Mouse (Mus musculus) neural tube, embryonic 15.5 days (tissue): Measurements from ENCODE around the gene Baiap2. TPM values are rescaled to one million over a fixed set of nuclear protein-coding genes. Genes with fewer than 3 reads are reported as not detected.

Experiments used
- ATAC-seq: fragments of 200-750 bp; cut with Nextera tagmentation; 2 replicates; pipeline ENCODE4 v1.8.0; 2017; ENCODE audit warnings: mild to moderate bottlenecking, moderate TSS enrichment, moderate library complexity; ENCODE audit not compliant: low FRiP score
- H3K27ac ChIP-seq: fragments of 300-500 bp; sonication (generic); replicated peaks from 2 replicates; pipeline ENCODE4 v1.5.1; 2015; ENCODE audit warnings: mild to moderate bottlenecking, inconsistent platforms
- H3K27me3 ChIP-seq: fragments of 300-500 bp; sonication (generic); replicated peaks from 2 replicates; pipeline ENCODE4 v1.6.1; 2015; ENCODE audit warnings: inconsistent platforms
- H3K36me3 ChIP-seq: fragments of 300-500 bp; sonication (generic); 2 replicates; pipeline ENCODE4 v1.6.1; 2015; ENCODE audit warnings: inconsistent platforms
- H3K4me1 ChIP-seq: fragments of 300-500 bp; sonication (generic); 2 replicates; pipeline ENCODE4 v1.6.1; 2015; ENCODE audit warnings: inconsistent platforms
- H3K4me2 ChIP-seq: fragments of 300-500 bp; sonication (generic); 2 replicates; pipeline ENCODE4 v1.6.1; 2015; ENCODE audit warnings: inconsistent platforms, mild to moderate bottlenecking, moderate library complexity
- H3K4me3 ChIP-seq: fragments of 300-500 bp; sonication (generic); replicated peaks from 2 replicates; pipeline ENCODE4 v1.5.1; 2015; ENCODE audit warnings: mild to moderate bottlenecking, inconsistent platforms
- H3K9ac ChIP-seq: fragments of 300-500 bp; sonication (generic); replicated peaks from 2 replicates; pipeline ENCODE4 v1.6.1; 2015; ENCODE audit warnings: mild to moderate bottlenecking, inconsistent platforms
- H3K9me3 ChIP-seq: fragments of 300-500 bp; sonication (generic); replicated peaks from 2 replicates; pipeline ENCODE4 v1.6.1; 2016; ENCODE audit warnings: inconsistent platforms
- WGBS: fragments of 180-500 bp; shearing (Covaris S2); methylation state at CpG from one replicate; pipeline ENCODE4 v1.1.7; 2015; ENCODE audit warnings: mixed read lengths; 5-methylcytosine and 5-hydroxymethylcytosine counted together
- polyA plus RNA-seq: library from polyadenylated mRNA; unstranded; fragments of >200 nt; fragmentation: Nextera tagmentation; extraction: Ambion mirVana; gene quantifications from 2 replicates; pipeline ENCODE4 v1.2.1, GENCODE M21; 2015

Baiap2 gene
- polyA plus RNA-seq, 1 experiment from 2014 or later, result 16.6 TPM

- ATAC-seq, result no peak
- WGBS, result 86% methylated on average over 2 of the region's 2 CpGs
Observed at GRCm38 (mm10) chr11:119983151-119983550, 40.6 kb downstream of the Baiap2 start.

GRCm38 (mm10) chr11:119986751-119987425 is 44.3 kb downstream of the Baiap2 start:
- H3K4me2 ChIP-seq, result no peak overlapping the region
- H3K36me3 ChIP-seq, result 0 out of 2 replicates have a peak, but pooled peaks cover 2% of the 10 kb centered on the region
- H3K9me3 ChIP-seq, result no peaks in the 10 kb centered on the region
- H3K4me3 ChIP-seq, result no peak overlapping the region
- peaks cover 30% of the 10 kb centered on the region for H3K4me1 ChIP-seq
- H3K27ac ChIP-seq, result no peak overlapping the region
- H3K9ac ChIP-seq, result no peak overlapping the region
- no peak for ATAC-seq
- no peaks in the 10 kb centered on the region for H3K27me3 ChIP-seq
- 86% methylated on average over 9 of the region's 9 CpGs for WGBS

More at GRCm38 (mm10) chr11:119983151-119983550, 40.6 kb downstream of the Baiap2 start:
- no peak overlapping the region for H3K4me3 ChIP-seq
- 0 out of 2 replicates have a peak, but pooled peaks cover 5% of the 10 kb centered on the region for H3K36me3 ChIP-seq
- H3K4me1 ChIP-seq, result no peaks in the 10 kb centered on the region
- H3K9ac ChIP-seq, result no peak overlapping the region
- no peaks in the 10 kb centered on the region for H3K27me3 ChIP-seq
- no peak overlapping the region for H3K4me2 ChIP-seq
- H3K9me3 ChIP-seq, result no peaks in the 10 kb centered on the region
- no peak overlapping the region for H3K27ac ChIP-seq

- 87% methylated on average over 7 of the region's 7 CpGs for WGBS
- Histone ChIP-seq H3K27me3 (no peaks in the 10 kb centered on the region), H3K9ac (no peak overlapping the region), H3K27ac (no peak overlapping the region), H3K4me2 (no peak overlapping the region), H3K4me1 (peaks cover 30% of the 10 kb centered on the region), H3K4me3 (no peak overlapping the region), H3K9me3 (no peaks in the 10 kb centered on the region), H3K36me3 (no peaks in the 10 kb centered on the region)
- no peak for ATAC-seq
Observed at GRCm38 (mm10) chr11:119987876-119988275, 45.3 kb downstream of the Baiap2 start.

GRCm38 (mm10) chr11:119988391-119988790 is 45.8 kb downstream of the Baiap2 start:
- Histone ChIP-seq H3K4me1 (peaks cover 30% of the 10 kb centered on the region), H3K4me3 (no peak overlapping the region), H3K9me3 (no peaks in the 10 kb centered on the region), H3K27ac (0 out of 2 replicates have a peak overlapping the region, but pooled peaks have one; percentile 42), H3K36me3 (0 out of 2 replicates have a peak, but pooled peaks cover 2% of the 10 kb centered on the region), H3K27me3 (no peaks in the 10 kb centered on the region), H3K4me2 (no peak overlapping the region), H3K9ac (no peak overlapping the region)
- no peak for ATAC-seq
- WGBS, result 87% methylated on average over 7 of the region's 7 CpGs

GRCm38 (mm10) chr11:119989115-119989564 is 46.6 kb downstream of the Baiap2 start:
- 0 out of 2 replicates have a peak, but pooled peaks cover 3% of the 10 kb centered on the region for H3K36me3 ChIP-seq
- H3K4me1 ChIP-seq, result peaks cover 30% of the 10 kb centered on the region
- H3K27me3 ChIP-seq, result no peaks in the 10 kb centered on the region
- H3K27ac ChIP-seq, result peak overlapping the region; percentile 56
- no peaks in the 10 kb centered on the region for H3K9me3 ChIP-seq
- H3K9ac ChIP-seq, result no peak overlapping the region
- no peak overlapping the region for H3K4me3 ChIP-seq
- 22% methylated on average over 10 of the region's 10 CpGs for WGBS
- ATAC-seq, result peak; percentile 50; the same call in 1 of the 2 replicates
- no peak overlapping the region for H3K4me2 ChIP-seq

GRCm38 (mm10) chr11:119990658-119991337 is 48.2 kb downstream of the Baiap2 start:
- Histone ChIP-seq H3K9ac (0 out of 2 replicates have a peak overlapping the region, but pooled peaks have one; percentile 14), H3K27me3 (no peaks in the 10 kb centered on the region), H3K27ac (no peak overlapping the region), H3K4me3 (no peak overlapping the region), H3K9me3 (no peaks in the 10 kb centered on the region), H3K36me3 (0 out of 2 replicates have a peak, but pooled peaks cover 3% of the 10 kb centered on the region), H3K4me1 (peaks cover 30% of the 10 kb centered on the region), H3K4me2 (peak overlapping the region; percentile 35)
- WGBS, result 47% methylated on average over 10 of the region's 10 CpGs
- no peak for ATAC-seq

- peak overlapping the region; percentile 35 for H3K4me2 ChIP-seq
- peak; percentile 83 for ATAC-seq
- H3K27me3 ChIP-seq, result no peaks in the 10 kb centered on the region
- no peak overlapping the region for H3K27ac ChIP-seq
- H3K9me3 ChIP-seq, result no peaks in the 10 kb centered on the region
- H3K9ac ChIP-seq, result 0 out of 2 replicates have a peak overlapping the region, but pooled peaks have one; percentile 14
- WGBS, result 21% methylated on average over 9 of the region's 10 CpGs
- 0 out of 2 replicates have a peak, but pooled peaks cover 3% of the 10 kb centered on the region for H3K36me3 ChIP-seq
- H3K4me1 ChIP-seq, result peaks cover 30% of the 10 kb centered on the region
- no peak overlapping the region for H3K4me3 ChIP-seq
Observed at GRCm38 (mm10) chr11:119991338-119991678, 48.7 kb downstream of the Baiap2 start.

GRCm38 (mm10) chr11:119997351-119997750 is 54.8 kb downstream of the Baiap2 start:
- WGBS, result 82% methylated on average over 16 of the region's 16 CpGs
- H3K36me3 ChIP-seq, result 0 out of 2 replicates have a peak, but pooled peaks cover 3% of the 10 kb centered on the region
- no peaks in the 10 kb centered on the region for H3K9me3 ChIP-seq
- no peak overlapping the region for H3K9ac ChIP-seq
- H3K4me1 ChIP-seq, result peaks cover 3% of the 10 kb centered on the region; the same call in 1 of the 2 replicates
- no peak overlapping the region for H3K27ac ChIP-seq
- no peaks in the 10 kb centered on the region for H3K27me3 ChIP-seq
- no peak for ATAC-seq
- H3K4me2 ChIP-seq, result no peak overlapping the region
- H3K4me3 ChIP-seq, result no peak overlapping the region

- Histone ChIP-seq H3K4me2 (no peak overlapping the region), H3K36me3 (peaks cover 12% of the 10 kb centered on the region), H3K4me3 (no peak overlapping the region), H3K9ac (no peak overlapping the region), H3K27ac (no peak overlapping the region), H3K9me3 (no peaks in the 10 kb centered on the region), H3K27me3 (no peaks in the 10 kb centered on the region), H3K4me1 (peaks cover 3% of the 10 kb centered on the region; the same call in 1 of the 2 replicates)
- WGBS, result 79% methylated on average over 5 of the region's 5 CpGs
- ATAC-seq, result no peak
Observed at GRCm38 (mm10) chr11:120002041-120002440, 59.5 kb downstream of the Baiap2 start.

- H3K36me3 ChIP-seq, result peaks cover 15% of the 10 kb centered on the region
- H3K4me3 ChIP-seq, result no peak overlapping the region
- H3K4me1 ChIP-seq, result peaks cover 3% of the 10 kb centered on the region; the same call in 1 of the 2 replicates
- no peaks in the 10 kb centered on the region for H3K27me3 ChIP-seq
- no peak for ATAC-seq
- no peak overlapping the region for H3K9ac ChIP-seq
- H3K9me3 ChIP-seq, result no peaks in the 10 kb centered on the region
- no peak overlapping the region for H3K4me2 ChIP-seq
- 93% methylated on average over 7 of the region's 7 CpGs for WGBS
- no peak overlapping the region for H3K27ac ChIP-seq
Observed at GRCm38 (mm10) chr11:120002634-120003220, 60.2 kb downstream of the Baiap2 start.

GRCm38 (mm10) chr11:120005434-120006317 is 63.1 kb downstream of the Baiap2 start:
- 92% methylated on average over 18 of the region's 18 CpGs for WGBS
- Histone ChIP-seq H3K27me3 (no peaks in the 10 kb centered on the region), H3K9me3 (no peaks in the 10 kb centered on the region), H3K4me1 (peaks cover 3% of the 10 kb centered on the region; the same call in 1 of the 2 replicates), H3K9ac (no peak overlapping the region), H3K4me2 (no peak overlapping the region), H3K27ac (no peak overlapping the region), H3K4me3 (no peak overlapping the region), H3K36me3 (peaks cover 42% of the 10 kb centered on the region)
- ATAC-seq, result no peak
